Mouse (Mus musculus) liver, postnatal 0 days (tissue): ENCODE results near the gene Cdc6.

Source experiments
- CTCF ChIP-seq: sonication (generic); IDR thresholded peaks from 2 replicates; pipeline ENCODE4 v1.5.1; 2016; ENCODE audit warnings: antibody characterized with exemption, low read depth
- EP300 ChIP-seq: IDR thresholded peaks from 2 replicates; pipeline ENCODE4 v1.6.1; 2016; ENCODE audit warnings: antibody characterized with exemption, low read depth, mild to moderate bottlenecking

- TF ChIP-seq CTCF (no peak), EP300 (no peak)
Measured at GRCm38 (mm10) chr11:98887703-98888102, 19.9 kb upstream of the Cdc6 start.
